Mouse (Mus musculus): ENCODE results near the gene Gm44502. TPM values are rescaled to one million over a fixed set of nuclear protein-coding genes. Genes with fewer than 3 reads are reported as not detected.

The Gm44502 gene
- 1.1 TPM in 1 of 2 replicates, not detected in the other for total RNA-seq (2015)
- total RNA-seq (2017): 0.04 and 0.68 TPM in 2 replicates

GRCm38 (mm10) chr15:89429352-89430221 is at the start of gene Gm44502, which contains the start of the genes C730034F03Rik and Chkb:
TSS of gene Gm44502 (minus strand) at chr15:89429696.
TSS of gene C730034F03Rik (plus strand) at chr15:89429589.
TSS of gene Chkb (minus strand) at chr15:89429908.
- peak; percentile 83 for ATAC-seq (replicated peaks; ENCODE audit: poor library complexity)

- no peak for ATAC-seq (replicated peaks; ENCODE audit: poor library complexity)
These were observed 49.1 kb upstream of the Gm44502 start for GRCm38 (mm10) chr15:89478622-89479021.

- ATAC-seq (replicated peaks; ENCODE audit: poor library complexity): no peak
These were observed 48.3 kb upstream of the Gm44502 start for GRCm38 (mm10) chr15:89477806-89478205.

GRCm38 (mm10) chr15:89477091-89477491 is 47.6 kb upstream of the Gm44502 start, which contains the start of gene Arsa:
TSS of gene Arsa (minus strand) at chr15:89477425.
- no peak for ATAC-seq (replicated peaks; ENCODE audit: poor library complexity)

- ATAC-seq (replicated peaks; ENCODE audit: poor library complexity): no peak
These were observed 46.9 kb upstream of the Gm44502 start for GRCm38 (mm10) chr15:89476475-89476815.

GRCm38 (mm10) chr15:89475611-89476474 is 46.3 kb upstream of the Gm44502 start:
- peak; percentile 91 for ATAC-seq (replicated peaks; ENCODE audit: poor library complexity)

- no peak; the same call in 1 of the 2 replicates for ATAC-seq (replicated peaks; ENCODE audit: poor library complexity)
These were observed 45.8 kb upstream of the Gm44502 start for GRCm38 (mm10) chr15:89475293-89475600.

- no peak for ATAC-seq (replicated peaks; ENCODE audit: poor library complexity)
These were observed 45.2 kb upstream of the Gm44502 start for GRCm38 (mm10) chr15:89474596-89475292.

GRCm38 (mm10) chr15:89473921-89474320 is 44.4 kb upstream of the Gm44502 start:
- ATAC-seq (replicated peaks; ENCODE audit: poor library complexity): no peak

- ATAC-seq (replicated peaks; ENCODE audit: poor library complexity): no peak
These were observed 43.9 kb upstream of the Gm44502 start for GRCm38 (mm10) chr15:89473370-89473769.

GRCm38 (mm10) chr15:89471476-89471875 is 42.0 kb upstream of the Gm44502 start:
- ATAC-seq (replicated peaks; ENCODE audit: poor library complexity): no peak

GRCm38 (mm10) chr15:89468577-89468976 is 39.1 kb upstream of the Gm44502 start:
- peak; percentile 90 for ATAC-seq (replicated peaks; ENCODE audit: poor library complexity)

- ATAC-seq (replicated peaks; ENCODE audit: poor library complexity): no peak
These were observed 35.6 kb upstream of the Gm44502 start for GRCm38 (mm10) chr15:89465052-89465451.

GRCm38 (mm10) chr15:89463334-89464235 is 34.1 kb upstream of the Gm44502 start:
- ATAC-seq (replicated peaks; ENCODE audit: poor library complexity): peak; percentile 85

GRCm38 (mm10) chr15:89462176-89462575 is 32.7 kb upstream of the Gm44502 start:
- ATAC-seq (replicated peaks; ENCODE audit: poor library complexity): no peak

- ATAC-seq (replicated peaks; ENCODE audit: poor library complexity): no peak
These were observed 31.8 kb upstream of the Gm44502 start for GRCm38 (mm10) chr15:89461321-89461720.

GRCm38 (mm10) chr15:89460298-89460697 is 30.8 kb upstream of the Gm44502 start:
- ATAC-seq (replicated peaks; ENCODE audit: poor library complexity): no peak

GRCm38 (mm10) chr15:89459821-89460220 is 30.3 kb upstream of the Gm44502 start:
- no peak for ATAC-seq (replicated peaks; ENCODE audit: poor library complexity)

- ATAC-seq (replicated peaks; ENCODE audit: poor library complexity): peak; percentile 35
These were observed 29.4 kb upstream of the Gm44502 start for GRCm38 (mm10) chr15:89458942-89459341.

- ATAC-seq (replicated peaks; ENCODE audit: poor library complexity): no peak
These were observed 26.1 kb upstream of the Gm44502 start for GRCm38 (mm10) chr15:89455642-89456041.

Measured in megakaryocyte progenitor cell, adult 5-6 weeks (primary cell).